Mouse (Mus musculus): ENCODE data around the gene Hint1.

Hint1 gene

GRCm38 (mm10) chr11:54861471-54862420 lies 4.4 kb upstream of the Hint1 start:
- DNase-seq (ENCODE audit: low read depth, low spot score) = no peak

DNA sequence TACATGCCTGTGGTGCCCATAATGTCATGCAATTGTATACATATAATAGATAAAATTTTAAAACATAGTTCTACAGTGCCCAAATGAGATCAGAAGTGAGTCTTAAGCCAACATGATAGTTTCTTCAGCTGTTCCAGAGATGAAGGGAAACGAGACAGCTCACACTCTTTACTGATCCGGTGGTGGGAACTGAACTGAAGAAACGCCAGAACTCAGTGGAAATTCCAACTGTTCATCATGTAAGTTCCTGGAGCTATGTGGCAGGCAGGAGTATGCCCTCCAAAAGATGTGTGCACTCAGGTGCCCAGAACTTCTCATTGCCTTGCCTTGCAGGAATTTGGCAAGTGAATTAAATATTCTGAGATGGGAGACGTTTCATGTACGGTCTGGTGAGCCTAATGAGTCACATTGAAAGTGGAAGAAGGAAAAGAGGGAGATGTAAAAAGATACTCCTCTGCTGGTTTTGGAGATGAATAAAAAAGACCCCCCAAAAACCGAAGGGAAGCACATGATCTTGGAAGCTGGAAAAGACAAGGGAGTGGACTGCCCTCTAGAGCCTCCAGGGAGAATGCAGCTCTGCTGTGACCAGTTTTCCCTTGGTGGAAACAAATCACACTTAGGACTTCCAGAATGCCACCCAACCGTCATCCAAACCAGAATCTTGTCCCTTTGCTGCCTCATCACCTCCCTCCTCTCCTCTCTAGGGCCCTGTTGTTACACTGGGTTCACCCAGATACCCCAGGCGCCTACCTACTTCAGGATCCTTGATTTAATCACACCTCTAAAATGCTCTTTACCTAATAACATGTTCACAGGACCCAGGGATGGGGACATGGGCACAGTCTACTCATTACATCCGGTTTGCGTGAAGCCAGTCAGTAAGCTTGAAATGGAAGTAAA lies 3.3 kb upstream of the Hint1 start:
- DNase-seq (ENCODE audit: low read depth, low spot score) = no peak

GRCm38 (mm10) chr11:54865330-54866085 lies 675 bp upstream of the Hint1 start:
- DNase-seq (ENCODE audit: low read depth, low spot score) = no peak

GRCm38 (mm10) chr11:54867049-54867385 lies 834 bp downstream of the Hint1 start:
- no peak for DNase-seq (ENCODE audit: low read depth, low spot score)

DNA sequence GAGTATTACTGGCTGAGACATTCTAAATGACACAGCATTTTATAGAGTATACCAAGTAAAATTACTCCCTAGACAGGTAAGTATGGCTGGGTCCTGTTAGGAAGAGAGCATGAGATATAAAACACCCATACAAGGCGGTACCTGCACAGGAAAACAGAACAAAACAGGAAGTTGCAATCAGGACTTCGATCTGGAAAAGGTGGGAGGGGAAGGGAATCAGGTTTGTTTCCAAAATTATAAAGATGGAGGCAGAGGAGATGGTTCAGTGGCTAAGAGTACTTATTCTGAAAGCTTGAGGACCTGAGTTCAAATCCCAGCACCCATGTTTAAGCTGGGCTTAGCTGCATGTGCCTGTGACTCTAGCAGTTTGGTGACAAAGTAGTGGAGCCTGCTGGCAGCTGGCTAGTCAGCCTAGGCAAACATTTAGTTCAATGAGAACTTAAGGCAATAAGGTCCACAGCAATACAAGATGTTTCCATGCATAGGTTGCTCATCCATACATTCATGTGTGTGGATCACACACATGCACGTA lies 1.8 kb downstream of the Hint1 start:
- DNase-seq (ENCODE audit: low read depth, low spot score) = no peak

DNA sequence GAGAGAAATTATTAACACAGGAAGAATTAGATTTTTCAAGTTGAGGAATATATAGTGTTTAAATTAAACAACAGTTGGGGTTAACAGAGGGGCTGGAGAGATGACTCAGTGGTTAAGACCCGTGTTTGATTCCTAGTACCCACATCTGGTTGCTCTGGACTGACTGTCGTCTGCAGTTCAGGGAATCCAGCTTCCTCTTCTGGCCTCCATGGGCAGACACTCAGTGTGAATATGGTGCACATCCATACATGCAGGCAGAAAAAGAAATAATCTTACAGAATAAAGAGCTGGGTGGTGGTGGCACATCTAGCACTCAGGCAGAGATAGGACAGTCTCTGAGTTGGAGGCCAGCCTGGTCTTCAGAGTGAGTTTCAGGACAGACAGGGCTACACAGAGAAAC lies 2.3 kb downstream of the Hint1 start:
- DNase-seq (ENCODE audit: low read depth, low spot score) = no peak

GRCm38 (mm10) chr11:54869318-54869717 lies 3.1 kb downstream of the Hint1 start:
- DNase-seq (ENCODE audit: low read depth, low spot score) = no peak

GRCm38 (mm10) chr11:54871831-54872537 lies 5.8 kb downstream of the Hint1 start:
- no peak for DNase-seq (ENCODE audit: low read depth, low spot score)

GRCm38 (mm10) chr11:54876031-54876430 lies 9.8 kb downstream of the Hint1 start:
- no peak for DNase-seq (ENCODE audit: low read depth, low spot score)

DNA sequence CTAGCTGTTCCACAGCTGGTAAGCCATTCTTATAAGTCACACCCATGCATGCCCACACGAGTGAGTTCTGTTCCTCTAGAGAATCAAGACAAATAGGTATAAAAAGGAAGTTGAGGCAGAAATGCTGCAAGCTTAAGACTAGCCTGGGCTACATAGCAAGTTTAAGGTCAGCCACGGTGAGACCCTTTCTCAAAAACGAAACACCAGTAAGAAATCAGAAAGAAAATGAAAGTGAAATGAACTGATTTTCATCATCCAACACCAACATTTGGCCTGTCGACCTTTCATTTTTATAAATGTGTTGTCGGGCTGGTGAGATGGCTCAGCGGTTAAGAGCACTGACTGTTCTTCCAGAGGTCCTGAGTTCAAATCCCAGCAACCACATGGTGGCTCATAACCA lies 12.7 kb downstream of the Hint1 start:
- no peak for DNase-seq (ENCODE audit: low read depth, low spot score)

DNA sequence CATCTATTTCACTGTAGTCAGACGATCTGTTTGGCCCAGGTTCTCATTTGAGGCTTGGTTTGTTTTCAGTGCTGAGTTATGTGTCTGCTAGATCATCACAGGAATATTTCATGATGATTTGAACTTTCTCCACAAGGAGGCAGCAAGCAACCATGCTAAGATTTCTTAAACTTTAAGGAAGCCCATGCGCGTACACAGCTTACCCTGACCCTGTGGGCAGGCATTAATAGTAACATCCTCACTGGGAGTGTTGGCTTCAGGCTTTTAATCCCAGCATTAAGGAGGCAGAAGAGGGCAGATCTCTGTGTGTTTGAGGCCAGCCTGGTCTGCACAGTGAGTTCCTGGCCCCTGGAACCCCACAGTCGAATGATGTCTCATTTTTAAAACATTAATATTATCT lies 13.3 kb downstream of the Hint1 start:
- DNase-seq (ENCODE audit: low read depth, low spot score) = peak; percentile 79

DNA sequence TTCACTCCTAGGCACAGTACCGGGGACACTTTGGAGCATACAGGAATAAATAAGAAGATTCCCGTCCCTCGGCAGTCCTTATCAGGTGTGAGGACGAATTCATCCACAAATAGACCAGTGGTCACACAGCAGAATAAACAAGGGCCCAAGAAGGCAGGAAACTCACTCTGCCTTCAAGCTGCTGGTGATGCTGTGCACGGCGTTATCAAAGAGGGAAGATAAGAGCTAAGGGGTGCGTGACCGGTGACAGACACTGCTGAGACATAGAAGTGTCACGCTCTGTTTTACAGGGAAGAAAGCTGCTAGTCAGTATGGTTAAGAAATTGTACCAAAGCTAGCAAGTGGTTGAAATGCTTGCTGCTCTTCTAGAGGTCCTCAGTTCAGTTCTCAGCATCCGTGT lies 13.7 kb downstream of the Hint1 start:
- DNase-seq (ENCODE audit: low read depth, low spot score) = no peak

- no peak for DNase-seq (ENCODE audit: low read depth, low spot score)
Measured at GRCm38 (mm10) chr11:54881051-54881474, 14.9 kb downstream of the Hint1 start.

DNA sequence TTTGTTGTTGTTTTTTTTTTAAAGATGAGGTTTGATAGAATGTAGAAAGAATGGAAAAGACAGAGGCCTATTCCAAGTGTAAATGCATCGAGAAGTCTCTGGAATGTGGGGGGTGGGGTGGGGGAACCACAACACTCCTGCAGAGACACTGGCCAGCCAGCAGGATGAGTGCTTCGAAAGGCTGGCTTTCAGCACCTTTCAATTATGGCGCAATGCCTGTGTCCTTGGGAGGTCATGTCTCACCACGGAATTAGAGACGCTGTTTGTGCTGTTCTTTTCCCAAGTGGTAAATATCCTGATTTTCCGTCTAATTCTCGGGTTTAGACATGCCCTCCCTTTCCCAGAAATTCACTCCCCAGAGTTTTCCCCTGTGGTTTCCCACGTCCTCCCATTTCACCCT lies 16.5 kb downstream of the Hint1 start:
- DNase-seq (ENCODE audit: low read depth, low spot score) = peak; percentile 84

DNA sequence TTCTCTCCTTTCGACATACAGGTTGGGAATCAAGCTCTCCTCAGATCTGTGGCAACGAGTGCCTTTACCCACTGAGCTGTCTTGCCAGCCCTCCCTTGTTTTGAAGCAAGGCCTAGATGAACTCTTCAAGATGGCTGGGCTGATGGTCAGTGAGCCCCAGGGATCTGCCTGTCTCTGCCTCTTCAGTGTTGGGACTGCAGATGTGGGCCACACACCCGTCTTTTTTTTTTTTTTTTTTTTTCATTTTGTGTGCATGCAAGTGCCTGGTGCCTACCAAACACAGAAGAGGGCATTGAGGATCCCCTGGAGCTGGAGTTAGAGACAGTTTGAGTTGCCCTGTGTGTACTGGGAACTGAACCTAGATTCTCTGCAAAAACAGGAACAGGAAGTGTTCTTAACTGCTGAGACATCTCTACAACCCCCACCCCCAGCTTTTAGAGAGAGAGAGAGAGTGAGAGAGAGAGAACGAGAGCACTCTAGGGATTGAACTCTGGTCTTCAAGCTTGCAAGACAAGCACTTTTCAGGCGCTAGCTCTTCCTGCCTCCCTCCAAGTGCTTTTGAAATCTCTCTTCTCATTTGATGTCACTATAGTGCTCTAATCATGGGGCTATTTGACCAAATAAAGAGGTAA lies 18.1 kb downstream of the Hint1 start:
- no peak for DNase-seq (ENCODE audit: low read depth, low spot score)

DNA sequence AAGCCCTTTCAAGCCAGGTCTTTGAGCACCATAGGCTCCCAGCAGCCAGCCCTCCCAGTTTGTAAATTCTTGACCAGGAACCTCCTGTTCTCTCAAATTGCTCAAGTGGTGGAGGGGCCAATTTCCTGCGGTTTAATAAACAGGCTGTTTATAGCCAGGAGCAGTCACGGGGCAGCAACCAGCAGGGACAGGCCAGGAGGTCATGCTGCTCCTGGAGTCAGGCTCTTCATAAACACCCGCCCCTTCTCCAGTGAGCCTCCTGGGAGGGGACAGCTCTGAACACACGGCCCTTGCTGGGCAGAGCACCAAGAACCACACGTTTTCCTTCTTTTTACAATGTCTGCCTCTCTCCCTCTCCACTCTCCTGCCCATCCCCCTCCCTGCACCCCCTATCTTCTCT lies 18.8 kb downstream of the Hint1 start:
- peak; percentile 94 for DNase-seq (ENCODE audit: low read depth, low spot score)

DNA sequence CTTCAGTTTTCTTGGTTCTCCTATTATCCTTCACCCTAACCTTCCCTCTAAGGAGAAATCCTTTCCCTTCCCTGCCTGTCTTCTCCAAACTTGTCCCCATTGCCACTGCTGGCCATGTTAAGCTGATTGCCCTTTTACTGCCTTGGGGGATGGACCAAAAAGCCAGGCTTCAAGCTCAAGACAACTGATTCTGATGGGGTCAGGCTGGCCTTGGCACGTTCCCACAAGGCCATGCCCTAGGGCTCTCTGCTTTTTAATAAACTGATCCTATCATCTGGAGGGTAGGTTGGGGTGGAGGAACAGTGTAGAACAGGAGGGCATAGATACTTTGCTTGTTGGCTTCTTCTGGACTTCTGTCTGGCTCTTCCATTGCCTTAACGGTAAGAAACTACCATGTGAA lies 19.2 kb downstream of the Hint1 start:
- DNase-seq (ENCODE audit: low read depth, low spot score) = no peak

- DNase-seq (ENCODE audit: low read depth, low spot score) = no peak
Measured at GRCm38 (mm10) chr11:54887927-54888326, 21.7 kb downstream of the Hint1 start.

DNA sequence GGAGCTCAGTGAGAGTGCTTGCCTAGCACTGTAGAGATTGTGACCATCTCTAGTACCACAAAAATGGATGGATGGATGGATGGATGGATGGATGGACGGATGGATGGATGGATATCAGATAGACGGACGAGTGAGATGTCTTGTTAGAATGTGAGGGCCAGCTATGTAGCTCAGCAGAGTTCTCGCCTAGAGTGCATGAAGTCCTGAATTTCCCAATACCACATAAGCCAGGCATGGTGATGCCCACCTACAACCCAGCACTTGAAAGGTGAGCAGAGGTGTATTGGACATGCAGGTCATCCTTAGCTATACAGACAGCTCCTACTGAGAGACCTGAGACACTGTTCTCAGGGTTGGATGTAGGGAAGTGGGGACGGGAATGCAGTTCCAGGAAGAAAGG lies 25.2 kb downstream of the Hint1 start:
- DNase-seq (ENCODE audit: low read depth, low spot score) = no peak

DNA sequence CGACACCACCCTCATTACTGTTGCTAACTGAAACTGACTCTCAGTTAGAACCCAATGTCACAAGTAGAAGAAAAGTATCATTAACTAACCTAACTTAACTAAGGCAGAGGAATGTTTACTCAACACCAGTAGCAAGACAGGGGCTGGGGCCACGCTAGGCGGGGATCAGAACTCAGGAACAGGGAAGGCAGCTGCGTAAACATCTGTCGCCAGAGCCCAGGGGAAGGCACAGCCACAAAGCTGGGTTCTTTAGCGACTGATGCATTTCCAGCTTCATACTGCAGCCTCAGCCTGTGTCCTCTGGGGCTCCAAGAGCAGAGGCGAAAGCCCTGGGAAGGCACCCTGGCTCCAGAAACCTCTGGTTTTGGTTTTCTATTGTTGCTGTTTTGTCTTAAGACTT lies 25.9 kb downstream of the Hint1 start:
- no peak for DNase-seq (ENCODE audit: low read depth, low spot score)

DNA sequence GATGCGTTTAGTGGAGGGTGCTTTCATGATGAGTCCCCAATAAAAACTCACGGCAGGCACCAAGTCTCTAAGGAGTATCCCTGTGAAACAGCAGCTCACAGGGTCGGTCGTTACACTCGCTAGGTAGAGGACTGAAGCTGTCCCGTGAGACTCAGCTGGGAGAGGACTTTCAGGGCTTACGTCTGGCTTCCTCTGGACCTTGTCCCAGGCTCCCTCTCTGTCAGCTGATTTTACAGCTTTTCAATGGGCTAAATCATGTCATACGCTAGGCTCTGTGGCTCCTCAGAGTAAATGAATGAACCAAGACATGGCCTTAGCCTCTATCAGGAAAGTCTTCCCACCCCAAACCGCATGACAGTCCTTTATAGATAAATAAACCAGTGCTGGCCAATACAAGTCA lies 28.4 kb downstream of the Hint1 start:
- DNase-seq (ENCODE audit: low read depth, low spot score) = no peak
